Mouse (Mus musculus) right cerebral cortex, postnatal 36 days (tissue): ENCODE data around the gene Ppil4.
A peak's percentile ranks its signal among the peaks of the same experiment; 100 is the strongest.
"Not testable (repeated sequence)": the region's sequence is repeated elsewhere in the genome, so short reads cannot be mapped to it uniquely, and the experiment has no call there.

ENCODE experiments used
- DNase-seq, 2 experiments: peaks; one replicate each; pipeline ENCODE4 v3.0.0; 2022; ENCODE audit warnings: low spot score in 2 of 2, mixed read lengths in 1 of 2

Gene Ppil4

GRCm38 (mm10) chr10:7792751-7793385, at the start of gene Ppil4, which contains the start of gene Ginm1:
TSS of gene Ppil4 (plus strand) at chr10:7792891.
TSS of gene Ginm1 (minus strand) at chr10:7792824.
- DNase-seq = peak; percentile 84 to 85

DNA sequence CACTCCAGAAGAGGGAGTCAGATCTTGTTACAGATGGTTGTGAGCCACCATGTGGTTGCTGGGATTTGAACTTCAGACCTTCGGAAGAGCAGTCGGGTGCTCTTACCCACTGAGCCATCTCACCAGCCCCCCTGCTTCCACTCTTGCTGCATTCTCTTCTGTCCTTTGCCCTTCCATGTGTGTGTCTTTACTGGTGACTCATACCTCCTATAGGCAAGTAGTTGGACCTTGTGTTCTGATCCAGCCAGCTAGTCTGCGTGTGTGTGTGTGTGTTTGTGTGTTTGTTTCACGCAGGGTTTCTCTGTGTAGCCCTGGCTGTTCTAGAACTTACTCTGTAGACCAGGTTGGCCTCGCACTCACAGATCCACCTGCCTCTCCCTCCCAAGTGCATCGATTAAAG, 47.2 kb upstream of the Ppil4 start:
- DNase-seq = not testable (repeated sequence)

GRCm38 (mm10) chr10:7748752-7749151, 43.9 kb upstream of the Ppil4 start:
- DNase-seq = no peak

DNA sequence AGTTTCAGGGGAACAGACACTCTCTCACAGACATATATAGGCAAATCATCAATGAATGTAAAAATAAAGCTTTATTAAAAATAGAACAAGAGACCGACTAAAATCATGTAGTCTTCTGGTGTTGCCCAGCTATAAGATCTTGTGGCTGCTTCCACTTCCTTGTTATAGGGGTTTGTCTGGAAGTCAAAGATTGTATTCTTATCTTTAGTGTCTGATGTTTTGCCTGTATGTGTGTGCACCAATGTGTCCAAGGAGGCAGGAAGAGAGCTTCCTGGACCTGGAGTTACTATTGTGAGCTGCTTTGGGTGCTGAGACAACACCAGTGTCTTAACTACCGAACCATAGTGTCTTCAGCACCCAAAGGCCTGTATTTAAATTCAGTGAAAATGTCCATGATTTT, 35.1 kb upstream of the Ppil4 start:
- DNase-seq = no peak

GRCm38 (mm10) chr10:7772346-7772745, 20.3 kb upstream of the Ppil4 start:
- no peak for DNase-seq

- DNase-seq = no peak
These were observed 19.9 kb upstream of the Ppil4 start for GRCm38 (mm10) chr10:7772769-7773168.

DNA sequence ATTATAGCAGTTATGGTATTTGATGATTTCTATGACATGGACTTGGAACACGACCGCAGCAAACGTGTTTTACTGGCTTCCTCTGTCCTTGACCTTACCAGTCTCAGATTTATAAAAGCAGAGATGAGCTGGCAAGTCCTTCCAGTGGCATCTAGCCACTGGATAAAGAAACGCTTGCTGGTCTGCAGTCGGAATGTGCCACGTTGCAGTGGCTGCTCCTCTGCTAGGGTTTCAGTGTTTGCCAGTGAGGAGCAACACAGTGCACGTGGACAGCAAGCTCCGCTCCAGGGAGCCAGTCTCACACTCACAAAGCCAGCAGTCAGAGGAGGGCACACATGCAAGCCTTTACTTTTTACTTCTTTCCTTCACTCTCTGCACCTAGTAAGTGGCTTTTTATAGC, 17.3 kb upstream of the Ppil4 start:
- DNase-seq = no peak

DNA sequence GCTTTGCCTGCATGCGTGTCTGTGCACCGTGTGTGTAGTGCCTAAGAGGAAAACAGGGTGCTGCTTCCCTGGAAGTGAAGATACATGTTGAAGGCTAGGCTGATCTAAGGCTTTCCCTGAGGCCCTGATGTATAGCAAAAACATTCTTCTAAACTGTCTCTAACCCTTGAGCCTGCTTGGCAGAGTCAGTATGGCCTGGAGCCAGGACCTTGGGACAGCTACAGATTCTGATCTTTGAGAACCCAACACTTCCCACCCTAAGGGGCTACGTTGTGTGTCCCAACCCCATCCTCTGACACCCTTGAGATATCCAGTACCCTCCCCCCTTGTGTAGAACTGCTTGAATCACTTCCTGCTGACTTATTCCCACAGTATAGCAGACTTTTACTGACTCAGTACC, 14.3 kb upstream of the Ppil4 start:
- no peak for DNase-seq

DNA sequence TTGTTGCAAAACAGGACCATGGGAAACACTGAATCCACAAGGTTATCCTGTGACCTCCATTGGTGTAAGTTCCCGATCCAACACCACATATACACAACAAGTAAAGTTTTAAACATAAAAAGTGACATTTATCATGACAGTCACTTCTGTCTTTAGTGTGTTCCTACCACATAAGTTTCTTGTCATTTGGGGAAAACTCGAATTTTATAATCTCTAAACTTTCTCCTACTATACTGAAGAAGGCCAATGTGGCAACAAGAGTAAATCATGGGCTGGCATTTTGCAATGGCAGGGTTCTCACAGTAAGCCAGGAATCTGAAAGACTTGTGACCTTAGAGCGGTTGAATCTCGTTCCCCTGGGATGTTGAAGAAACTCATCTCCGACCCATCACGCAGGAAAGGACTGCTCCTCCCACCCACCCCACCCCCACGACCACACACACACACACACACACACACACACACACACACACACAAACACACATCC, 12.9 kb upstream of the Ppil4 start:
- DNase-seq = no peak

- DNase-seq = peak; percentile 75 to 77
These were observed 12.2 kb upstream of the Ppil4 start for GRCm38 (mm10) chr10:7780238-7781176.

- no peak for DNase-seq
These were observed 11.5 kb upstream of the Ppil4 start for GRCm38 (mm10) chr10:7781214-7781613.

- DNase-seq = no peak
These were observed 5.4 kb upstream of the Ppil4 start for GRCm38 (mm10) chr10:7787319-7787718.

GRCm38 (mm10) chr10:7792254-7792750, 389 bp upstream of the Ppil4 start:
- DNase-seq = no peak

DNA sequence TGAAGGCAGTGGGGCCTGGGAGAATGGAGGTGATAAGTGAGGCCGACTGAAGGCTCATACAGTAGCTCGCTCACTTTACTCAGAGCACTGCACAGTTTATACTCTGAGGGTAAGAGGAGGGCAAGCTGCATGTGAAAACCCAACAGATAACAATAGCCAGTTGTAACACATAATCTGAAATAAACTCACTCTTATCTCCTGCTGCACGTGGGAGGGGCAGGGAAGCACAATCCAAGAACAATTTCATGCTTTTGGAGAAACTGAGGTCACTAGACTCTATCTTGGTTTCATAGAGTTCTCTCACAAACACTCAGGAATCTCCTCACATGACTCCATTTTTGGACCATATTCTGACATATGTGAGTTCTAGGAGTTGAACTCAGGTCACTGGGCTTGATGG, 8.6 kb downstream of the Ppil4 start:
- DNase-seq = no peak

DNA sequence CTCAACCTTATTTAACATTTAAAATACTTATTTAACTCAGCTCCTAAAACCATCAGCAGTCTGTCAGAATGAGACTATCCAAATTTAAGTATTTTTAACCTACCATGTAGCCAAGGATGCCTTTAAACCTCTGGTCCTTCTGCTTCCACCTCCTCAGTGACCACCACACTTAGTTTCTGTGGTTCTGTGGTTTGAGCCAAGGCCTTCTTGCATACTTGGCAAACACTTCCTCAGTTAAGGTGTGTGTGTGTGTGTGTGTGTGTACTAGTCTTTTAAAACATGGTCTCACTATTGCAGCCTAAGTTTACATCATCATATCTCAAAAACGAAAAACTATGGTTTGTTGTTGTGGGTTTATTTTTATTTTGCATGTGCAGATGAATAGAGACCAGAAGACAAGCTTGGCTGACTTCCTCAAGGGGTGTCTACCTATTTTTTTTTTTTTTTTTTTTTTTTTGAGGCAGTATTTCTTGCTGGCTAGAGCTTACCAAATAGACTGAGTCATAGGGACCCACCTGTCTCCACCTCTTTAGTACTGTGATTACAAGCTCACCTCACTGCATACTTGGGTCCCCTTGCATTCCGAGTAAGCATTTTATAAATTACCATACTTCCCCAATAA, 9.9 kb downstream of the Ppil4 start:
- DNase-seq = no peak

- no peak for DNase-seq
These were observed 17.2 kb downstream of the Ppil4 start for GRCm38 (mm10) chr10:7809937-7810336.

- DNase-seq = no peak
These were observed 23.8 kb downstream of the Ppil4 start for GRCm38 (mm10) chr10:7816476-7816875.

DNA sequence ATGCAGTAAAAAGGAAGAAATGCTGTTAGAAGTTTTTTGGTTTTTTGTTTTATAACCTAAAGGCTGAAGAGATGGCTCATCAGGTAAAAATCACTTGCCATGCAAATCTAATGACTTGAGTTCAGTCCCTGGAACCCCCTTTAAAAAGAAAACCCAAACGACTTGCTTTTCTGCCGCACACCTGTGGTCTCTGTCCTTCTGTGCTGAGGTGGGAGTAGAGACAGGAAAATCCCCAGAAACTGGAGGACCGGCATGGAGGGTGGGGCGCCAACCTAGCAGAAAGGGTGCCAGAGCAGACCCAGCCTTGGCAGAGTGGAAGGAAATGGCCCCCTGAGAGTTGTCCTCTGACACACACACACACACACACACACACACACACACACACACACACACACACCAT, 26.0 kb downstream of the Ppil4 start:
- no peak for DNase-seq

DNA sequence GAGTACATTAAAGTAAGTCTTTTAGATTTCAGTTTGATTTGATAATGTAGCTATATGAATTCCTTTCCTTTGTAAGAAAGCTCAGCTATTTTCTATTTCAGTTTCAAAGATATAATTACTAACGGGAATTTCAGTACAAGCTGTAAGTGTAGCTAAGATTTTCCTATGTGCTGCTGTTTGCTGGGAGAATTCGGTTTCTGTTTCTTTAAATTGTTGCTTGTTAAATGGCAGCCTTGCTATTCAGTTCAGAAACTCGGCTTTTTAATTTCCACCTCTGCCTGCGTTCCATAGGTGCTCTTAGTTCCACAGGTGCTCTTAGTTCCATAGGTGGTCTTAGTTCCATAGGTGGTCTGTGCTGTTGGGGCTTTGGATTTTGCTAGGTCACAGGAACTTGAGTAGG, 26.5 kb downstream of the Ppil4 start:
- DNase-seq = no peak

DNA sequence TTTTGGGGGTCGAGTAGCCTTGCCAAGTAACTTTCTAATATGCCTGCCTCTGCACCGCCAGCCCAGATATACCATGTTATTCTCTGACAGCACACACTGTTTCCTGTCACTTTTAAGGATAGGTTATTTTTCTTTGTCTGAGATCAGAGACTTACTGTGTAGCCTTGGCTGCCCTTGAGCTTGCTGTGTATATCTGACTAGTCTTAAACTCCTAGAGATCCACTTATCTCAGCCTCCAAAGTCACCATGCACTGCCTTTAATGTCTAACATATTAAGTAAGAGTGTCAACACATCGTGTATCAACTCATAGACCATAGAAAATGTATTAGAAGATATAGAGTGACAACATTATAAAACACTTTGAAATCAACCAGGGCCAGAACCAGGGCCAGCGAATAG, 26.9 kb downstream of the Ppil4 start:
- DNase-seq = no peak

DNA sequence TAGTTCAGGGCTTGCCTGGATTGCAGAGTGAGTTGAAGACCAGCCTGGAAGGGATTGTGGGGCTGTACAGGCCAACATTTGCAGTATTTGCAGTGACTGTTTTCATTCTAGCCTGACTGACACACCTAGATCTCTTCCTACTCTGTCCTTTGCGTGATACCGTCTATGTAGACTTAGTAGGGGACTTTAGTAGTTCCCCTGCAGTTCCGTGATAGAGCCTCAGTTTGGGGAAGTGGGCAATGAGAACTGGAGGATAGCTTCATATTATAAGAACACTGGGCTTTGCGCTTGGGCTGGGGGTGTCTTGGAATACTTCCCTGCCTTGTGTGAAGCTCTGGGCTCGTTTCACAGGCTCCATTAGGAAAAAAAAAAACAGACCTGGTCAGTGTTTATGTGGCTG, 27.5 kb downstream of the Ppil4 start:
- DNase-seq = no peak

- no peak for DNase-seq
These were observed 29.3 kb downstream of the Ppil4 start for GRCm38 (mm10) chr10:7821981-7822380.
